Mouse (Mus musculus) heart, embryonic 12.5 days (tissue): ENCODE data around the gene Pck2. TPM values are rescaled to one million over a fixed set of nuclear protein-coding genes. Genes with fewer than 3 reads are reported as not detected.

Source experiments
- ATAC-seq: fragments of 200-750 bp; cut with Nextera tagmentation; 2 replicates; pipeline ENCODE4 v1.8.0; 2017; ENCODE audit warnings: moderate TSS enrichment, moderate library complexity; ENCODE audit not compliant: insufficient number of reproducible peaks, low FRiP score
- H3K27ac ChIP-seq: fragments of 300-500 bp; sonication (generic); 2 replicates; pipeline ENCODE4 v1.5.1; 2016; ENCODE audit warnings: mild to moderate bottlenecking, moderate library complexity; ENCODE audit not compliant: poor library complexity, severe bottlenecking
- H3K27me3 ChIP-seq: fragments of 300-500 bp; sonication (generic); replicated peaks from 2 replicates; pipeline ENCODE4 v1.6.1; 2016; ENCODE audit warnings: mild to moderate bottlenecking, moderate library complexity
- H3K36me3 ChIP-seq: fragments of 300-500 bp; sonication (generic); 2 replicates; pipeline ENCODE4 v1.6.1; 2016; ENCODE audit warnings: mild to moderate bottlenecking, moderate library complexity
- H3K4me1 ChIP-seq: fragments of 300-500 bp; sonication (generic); replicated peaks from 2 replicates; pipeline ENCODE4 v1.6.1; 2016; ENCODE audit warnings: mild to moderate bottlenecking
- H3K4me2 ChIP-seq: fragments of 300-500 bp; sonication (generic); 2 replicates; pipeline ENCODE4 v1.6.1; 2016; ENCODE audit warnings: mild to moderate bottlenecking, moderate library complexity
- H3K4me3 ChIP-seq: fragments of 300-500 bp; sonication (generic); 2 replicates; pipeline ENCODE4 v1.5.1; 2016; ENCODE audit warnings: mild to moderate bottlenecking
- H3K9ac ChIP-seq: fragments of 300-500 bp; sonication (generic); 2 replicates; pipeline ENCODE4 v1.6.1; 2016; ENCODE audit warnings: mild to moderate bottlenecking, moderate library complexity
- H3K9me3 ChIP-seq: fragments of 300-500 bp; sonication (generic); replicated peaks from 2 replicates; pipeline ENCODE4 v1.6.1; 2016; ENCODE audit warnings: mild to moderate bottlenecking, moderate library complexity
- WGBS: fragments of 180-500 bp; shearing (Covaris S2); methylation state at CpG from one replicate; pipeline ENCODE4 v1.1.7; 2016; 5-methylcytosine and 5-hydroxymethylcytosine counted together
- polyA plus RNA-seq: library from polyadenylated mRNA; unstranded; fragments of >200 nt; fragmentation: Nextera tagmentation; extraction: Ambion mirVana; gene quantifications from 2 replicates; pipeline ENCODE4 v1.2.1, GENCODE M21; 2016

The Pck2 gene
- polyA plus RNA-seq, 1 experiment from 2014 or later, result 38.8 TPM

- H3K4me1 ChIP-seq, result peaks cover 43% of the 10 kb centered on the region
- H3K36me3 ChIP-seq, result peaks cover 19% of the 10 kb centered on the region
- peak overlapping the region; percentile 40 for H3K4me3 ChIP-seq
- no peak for ATAC-seq
- no peaks in the 10 kb centered on the region for H3K27me3 ChIP-seq
- 55% methylated on average over 16 of the region's 16 CpGs for WGBS
- peak overlapping the region; percentile 94 for H3K27ac ChIP-seq
- H3K4me2 ChIP-seq, result peak overlapping the region; percentile 67
- no peaks in the 10 kb centered on the region for H3K9me3 ChIP-seq
- H3K9ac ChIP-seq, result peak overlapping the region; percentile 69
Measured at GRCm38 (mm10) chr14:55576376-55576775, 36.3 kb downstream of the Pck2 start.

- H3K9me3 ChIP-seq, result no peaks in the 10 kb centered on the region
- peaks cover 28% of the 10 kb centered on the region for H3K36me3 ChIP-seq
- WGBS, result under 1% methylated on average over 32 of the region's 32 CpGs
- peaks cover 43% of the 10 kb centered on the region for H3K4me1 ChIP-seq
- H3K4me2 ChIP-seq, result peak within 1 kb of the TSS; percentile 87
- H3K4me3 ChIP-seq, result peak within 1 kb of the TSS; percentile 86
- no peaks in the 10 kb centered on the region for H3K27me3 ChIP-seq
- ATAC-seq, result peak; percentile 79
- H3K27ac ChIP-seq, result peak within 1 kb of the TSS; percentile 90
- peak within 1 kb of the TSS; percentile 96 for H3K9ac ChIP-seq
Measured at GRCm38 (mm10) chr14:55577871-55578667, 38.0 kb downstream of the Pck2 start, which contains the start of gene Psme1. TSS of gene Psme1 (plus strand) at chr14:55578123.

- Histone ChIP-seq H3K27me3 (no peaks in the 10 kb centered on the region), H3K9me3 (no peaks in the 10 kb centered on the region), H3K4me1 (peaks cover 43% of the 10 kb centered on the region), H3K9ac (peak overlapping the region; percentile 96), H3K4me2 (peak overlapping the region; percentile 87), H3K36me3 (peaks cover 31% of the 10 kb centered on the region), H3K27ac (peak overlapping the region; percentile 90), H3K4me3 (peak overlapping the region; percentile 86)
- whole genome bisulfite sequencing, result 22% methylated on average over 6 of the region's 6 CpGs
- peak; percentile 44; the same call in 1 of the 2 replicates for ATAC-seq
Measured at GRCm38 (mm10) chr14:55578668-55579269, 38.7 kb downstream of the Pck2 start.

GRCm38 (mm10) chr14:55579511-55580496, 39.7 kb downstream of the Pck2 start:
- no peak overlapping the region for H3K9ac ChIP-seq
- H3K36me3 ChIP-seq, result peaks cover 31% of the 10 kb centered on the region
- H3K9me3 ChIP-seq, result no peaks in the 10 kb centered on the region
- no peak overlapping the region for H3K4me3 ChIP-seq
- no peak overlapping the region for H3K27ac ChIP-seq
- H3K4me2 ChIP-seq, result peak overlapping the region; percentile 87
- peaks cover 42% of the 10 kb centered on the region for H3K4me1 ChIP-seq
- WGBS, result 86% methylated on average over 23 of the region's 23 CpGs
- H3K27me3 ChIP-seq, result no peaks in the 10 kb centered on the region
- ATAC-seq, result no peak

GRCm38 (mm10) chr14:55580731-55581130, 40.7 kb downstream of the Pck2 start:
- Histone ChIP-seq H3K27ac (no peak overlapping the region), H3K4me3 (no peak overlapping the region), H3K36me3 (peaks cover 31% of the 10 kb centered on the region), H3K9me3 (no peaks in the 10 kb centered on the region), H3K4me2 (no peak overlapping the region), H3K4me1 (peaks cover 38% of the 10 kb centered on the region), H3K27me3 (no peaks in the 10 kb centered on the region), H3K9ac (no peak overlapping the region)
- no peak for ATAC-seq
- 93% methylated on average over 16 of the region's 16 CpGs for WGBS

GRCm38 (mm10) chr14:55581981-55582681, 42.1 kb downstream of the Pck2 start:
- Histone ChIP-seq H3K4me2 (no peak overlapping the region), H3K9ac (no peak overlapping the region), H3K9me3 (no peaks in the 10 kb centered on the region), H3K27ac (no peak overlapping the region), H3K4me3 (no peak overlapping the region), H3K27me3 (no peaks in the 10 kb centered on the region), H3K36me3 (peaks cover 35% of the 10 kb centered on the region), H3K4me1 (peaks cover 34% of the 10 kb centered on the region)
- 75% methylated on average over 9 of the region's 9 CpGs for WGBS
- no peak for ATAC-seq

GRCm38 (mm10) chr14:55584303-55584701, 44.2 kb downstream of the Pck2 start:
- Histone ChIP-seq H3K27ac (peak overlapping the region; percentile 81; the same call in 1 of the 2 replicates), H3K27me3 (no peaks in the 10 kb centered on the region), H3K4me2 (peak overlapping the region; percentile 96), H3K9me3 (no peaks in the 10 kb centered on the region), H3K4me3 (peak overlapping the region; percentile 72), H3K36me3 (peaks cover 44% of the 10 kb centered on the region), H3K9ac (peak overlapping the region; percentile 79; the same call in 1 of the 2 replicates), H3K4me1 (peaks cover 20% of the 10 kb centered on the region)
- ATAC-seq, result no peak
- 33% methylated on average over 5 of the region's 5 CpGs for WGBS

- peaks cover 17% of the 10 kb centered on the region for H3K4me1 ChIP-seq
- H3K9me3 ChIP-seq, result no peaks in the 10 kb centered on the region
- WGBS, result under 1% methylated on average over 43 of the region's 43 CpGs
- peaks cover 39% of the 10 kb centered on the region for H3K36me3 ChIP-seq
- peak within 1 kb of the TSS; percentile 79 for H3K9ac ChIP-seq
- peak; percentile 90 for ATAC-seq
- H3K27ac ChIP-seq, result peak within 1 kb of the TSS; percentile 81
- peak within 1 kb of the TSS; percentile 72 for H3K4me3 ChIP-seq
- no peaks in the 10 kb centered on the region for H3K27me3 ChIP-seq
- H3K4me2 ChIP-seq, result peak within 1 kb of the TSS; percentile 96
Measured at GRCm38 (mm10) chr14:55584702-55585565, 44.9 kb downstream of the Pck2 start, which contains the start of gene Emc9. TSS of gene Emc9 (minus strand) at chr14:55585302.

GRCm38 (mm10) chr14:55585566-55585960, 45.5 kb downstream of the Pck2 start:
- Histone ChIP-seq H3K27ac (peak overlapping the region; percentile 7; the same call in 1 of the 2 replicates), H3K4me2 (peak overlapping the region; percentile 96), H3K9ac (no peak overlapping the region), H3K36me3 (peaks cover 33% of the 10 kb centered on the region), H3K27me3 (no peaks in the 10 kb centered on the region), H3K4me1 (peaks cover 22% of the 10 kb centered on the region), H3K4me3 (0 out of 2 replicates have a peak overlapping the region, but pooled peaks have one; percentile 72), H3K9me3 (no peaks in the 10 kb centered on the region)
- 36% methylated on average over 6 of the region's 6 CpGs for WGBS
- peak; percentile 44; the same call in 1 of the 2 replicates for ATAC-seq
